Mouse (Mus musculus): ENCODE results near the gene Arhgap19. TPM values are rescaled to one million over a fixed set of nuclear protein-coding genes. Genes with fewer than 3 reads are reported as not detected.

Arhgap19 gene
- polyA plus RNA-seq, 1 experiment from 2014 or later: 48.4 TPM

- Histone ChIP-seq H3K36me3 (ENCODE audit: control insufficient read depth, insufficient read depth, low read length) (no peaks in the 10 kb centered on the region), H3K27ac (ENCODE audit: low read depth, low read length) (no peak overlapping the region), H3K9ac (ENCODE audit: low read length) (no peak overlapping the region), H3K4me3 (ENCODE audit: low read depth, low read length) (no peak overlapping the region), H3K9me3 (ENCODE audit: control insufficient read depth, low read length) (no peaks in the 10 kb centered on the region), H3K27me3 (ENCODE audit: control insufficient read depth, insufficient read depth, low read length) (no peaks in the 10 kb centered on the region), H3K4me1 (replicated peaks; ENCODE audit: control insufficient read depth, insufficient read depth, low read length) (peaks cover 5% of the 10 kb centered on the region; the same call in 1 of the 2 replicates), H3K4me2 (ENCODE audit: low read depth, low read length, severe bottlenecking) (no peak overlapping the region)
- ATAC-seq (replicated peaks; ENCODE audit: low FRiP score): no peak
- 84% methylated on average over 6 of the region's 6 CpGs for WGBS
- no peak for DNase-seq (ENCODE audit: low spot score)
These were observed 42.5 kb upstream of the Arhgap19 start for GRCm38 (mm10) chr19:41844345-41844744.

GRCm38 (mm10) chr19:41842706-41843105 is 40.9 kb upstream of the Arhgap19 start:
- H3K9me3 ChIP-seq (ENCODE audit: control insufficient read depth, low read length): no peaks in the 10 kb centered on the region
- H3K4me2 ChIP-seq (ENCODE audit: low read depth, low read length, severe bottlenecking): no peak overlapping the region
- DNase-seq (ENCODE audit: low spot score) (no peak), ATAC-seq (replicated peaks; ENCODE audit: low FRiP score) (no peak)
- no peaks in the 10 kb centered on the region for H3K36me3 ChIP-seq (ENCODE audit: control insufficient read depth, insufficient read depth, low read length)
- H3K27ac ChIP-seq (ENCODE audit: low read depth, low read length): no peak overlapping the region
- H3K4me3 ChIP-seq (ENCODE audit: low read depth, low read length): no peak overlapping the region
- H3K27me3 ChIP-seq (ENCODE audit: control insufficient read depth, insufficient read depth, low read length): no peaks in the 10 kb centered on the region
- no peak overlapping the region for H3K9ac ChIP-seq (ENCODE audit: low read length)
- 86% methylated on average over 4 of the region's 4 CpGs for WGBS
- H3K4me1 ChIP-seq (replicated peaks; ENCODE audit: control insufficient read depth, insufficient read depth, low read length): peaks cover 5% of the 10 kb centered on the region; the same call in 1 of the 2 replicates

DNA sequence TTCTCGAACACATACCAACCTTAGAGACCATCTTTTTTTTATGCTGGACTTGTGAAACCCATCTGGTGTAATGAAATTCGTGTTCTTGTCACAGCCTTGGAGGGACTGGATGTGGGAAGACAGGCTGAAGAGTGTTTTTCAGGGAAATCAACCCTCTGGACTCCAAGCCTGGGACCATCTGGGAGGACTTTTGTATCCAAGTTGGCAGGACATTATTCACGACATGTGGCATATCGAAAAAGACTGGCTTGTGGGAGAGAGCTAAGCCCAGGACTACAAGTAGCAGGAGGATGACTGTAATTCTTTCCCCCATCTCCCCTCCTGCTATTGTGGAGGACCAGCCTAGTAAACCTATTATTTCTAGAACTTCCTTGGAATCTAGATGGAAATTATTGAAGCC is 40.3 kb upstream of the Arhgap19 start:
- no peaks in the 10 kb centered on the region for H3K27me3 ChIP-seq (ENCODE audit: control insufficient read depth, insufficient read depth, low read length)
- no peak for ATAC-seq (replicated peaks; ENCODE audit: low FRiP score)
- H3K9ac ChIP-seq (ENCODE audit: low read length): no peak overlapping the region
- H3K4me3 ChIP-seq (ENCODE audit: low read depth, low read length): no peak overlapping the region
- no peak overlapping the region for H3K4me2 ChIP-seq (ENCODE audit: low read depth, low read length, severe bottlenecking)
- H3K4me1 ChIP-seq (replicated peaks; ENCODE audit: control insufficient read depth, insufficient read depth, low read length): peaks cover 3% of the 10 kb centered on the region; the same call in 1 of the 2 replicates
- DNase-seq (ENCODE audit: low spot score): no peak
- no peak overlapping the region for H3K27ac ChIP-seq (ENCODE audit: low read depth, low read length)
- 82% methylated on average over 4 of the region's 4 CpGs for WGBS
- H3K36me3 ChIP-seq (ENCODE audit: control insufficient read depth, insufficient read depth, low read length): no peaks in the 10 kb centered on the region
- H3K9me3 ChIP-seq (ENCODE audit: control insufficient read depth, low read length): no peaks in the 10 kb centered on the region

DNA sequence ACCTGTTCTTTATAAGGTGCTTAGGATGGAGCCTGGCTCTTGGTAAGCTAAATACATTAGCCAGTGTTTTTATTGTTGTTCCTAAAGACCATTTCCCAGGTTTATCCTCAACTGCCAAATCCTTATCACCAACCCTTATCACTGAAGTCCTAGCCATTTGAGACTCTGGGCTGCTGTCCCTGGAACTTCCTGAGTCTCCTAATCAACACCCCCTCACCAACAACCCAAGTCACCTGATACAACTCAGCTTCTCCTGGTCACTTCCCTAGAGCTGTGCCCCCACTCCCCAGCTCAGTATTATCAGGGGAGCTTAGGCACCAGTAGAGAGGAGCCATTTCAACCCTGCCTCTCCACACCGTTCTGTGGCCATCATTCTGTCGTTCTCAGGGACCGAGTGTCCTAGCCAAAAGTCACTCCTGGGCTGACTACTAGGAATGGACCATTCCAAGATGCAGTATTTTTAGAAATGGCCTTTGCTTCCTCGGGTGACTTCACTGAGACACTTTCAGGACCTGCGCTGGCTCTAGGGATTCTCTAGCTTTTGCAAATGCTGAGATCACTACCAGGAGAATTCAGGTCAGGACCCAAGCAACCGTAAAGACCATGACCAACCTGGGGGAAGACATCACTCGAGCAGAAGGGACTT is 39.4 kb upstream of the Arhgap19 start:
- no peaks in the 10 kb centered on the region for H3K9me3 ChIP-seq (ENCODE audit: control insufficient read depth, low read length)
- peaks cover 5% of the 10 kb centered on the region; the same call in 1 of the 2 replicates for H3K4me1 ChIP-seq (replicated peaks; ENCODE audit: control insufficient read depth, insufficient read depth, low read length)
- H3K36me3 ChIP-seq (ENCODE audit: control insufficient read depth, insufficient read depth, low read length): no peaks in the 10 kb centered on the region
- H3K4me2 ChIP-seq (ENCODE audit: low read depth, low read length, severe bottlenecking): no peak overlapping the region
- H3K27ac ChIP-seq (ENCODE audit: low read depth, low read length): no peak overlapping the region
- DNase-seq (ENCODE audit: low spot score) (no peak), ATAC-seq (replicated peaks; ENCODE audit: low FRiP score) (no peak)
- no peak overlapping the region for H3K4me3 ChIP-seq (ENCODE audit: low read depth, low read length)
- WGBS: 85% methylated on average over 7 of the region's 7 CpGs
- no peak overlapping the region for H3K9ac ChIP-seq (ENCODE audit: low read length)
- H3K27me3 ChIP-seq (ENCODE audit: control insufficient read depth, insufficient read depth, low read length): no peaks in the 10 kb centered on the region

DNA sequence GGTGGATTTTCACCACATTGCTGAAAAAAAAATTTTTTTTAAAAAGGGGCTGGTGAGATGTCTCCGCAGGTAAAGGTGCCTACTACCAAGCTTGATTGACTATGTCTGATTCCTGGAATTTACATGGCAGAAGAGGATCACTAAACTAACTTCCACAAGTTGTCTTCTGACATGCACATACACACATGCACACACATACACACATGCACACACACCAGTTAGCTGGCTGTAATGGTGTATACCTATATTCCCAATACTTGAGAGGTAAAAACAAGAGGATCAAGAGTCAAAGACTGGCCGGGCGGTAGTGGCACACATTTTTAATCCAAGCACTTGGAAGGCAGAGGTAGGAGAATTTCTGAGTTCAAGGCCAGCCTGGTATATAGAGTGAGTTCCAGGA is 37.8 kb upstream of the Arhgap19 start:
- Histone ChIP-seq H3K4me3 (ENCODE audit: low read depth, low read length) (no peak overlapping the region), H3K4me2 (ENCODE audit: low read depth, low read length, severe bottlenecking) (no peak overlapping the region), H3K4me1 (replicated peaks; ENCODE audit: control insufficient read depth, insufficient read depth, low read length) (peaks cover 6% of the 10 kb centered on the region; the same call in 1 of the 2 replicates), H3K27me3 (ENCODE audit: control insufficient read depth, insufficient read depth, low read length) (no peaks in the 10 kb centered on the region), H3K36me3 (ENCODE audit: control insufficient read depth, insufficient read depth, low read length) (no peaks in the 10 kb centered on the region), H3K9ac (ENCODE audit: low read length) (no peak overlapping the region), H3K27ac (ENCODE audit: low read depth, low read length) (no peak overlapping the region), H3K9me3 (ENCODE audit: control insufficient read depth, low read length) (no peaks in the 10 kb centered on the region)
- DNase-seq (ENCODE audit: low spot score) (no peak), ATAC-seq (replicated peaks; ENCODE audit: low FRiP score) (no peak)
- 96% methylated on average over 3 of the region's 3 CpGs for WGBS

GRCm38 (mm10) chr19:41838808-41839207 is 37.0 kb upstream of the Arhgap19 start:
- H3K4me3 ChIP-seq (ENCODE audit: low read depth, low read length): no peak overlapping the region
- H3K27me3 ChIP-seq (ENCODE audit: control insufficient read depth, insufficient read depth, low read length): no peaks in the 10 kb centered on the region
- DNase-seq (ENCODE audit: low spot score) (no peak), ATAC-seq (replicated peaks; ENCODE audit: low FRiP score) (no peak)
- H3K4me1 ChIP-seq (replicated peaks; ENCODE audit: control insufficient read depth, insufficient read depth, low read length): peaks cover 6% of the 10 kb centered on the region; the same call in 1 of the 2 replicates
- H3K36me3 ChIP-seq (ENCODE audit: control insufficient read depth, insufficient read depth, low read length): no peaks in the 10 kb centered on the region
- WGBS: 87% methylated on average over 6 of the region's 6 CpGs
- H3K27ac ChIP-seq (ENCODE audit: low read depth, low read length): no peak overlapping the region
- H3K9ac ChIP-seq (ENCODE audit: low read length): no peak overlapping the region
- H3K9me3 ChIP-seq (ENCODE audit: control insufficient read depth, low read length): no peaks in the 10 kb centered on the region
- H3K4me2 ChIP-seq (ENCODE audit: low read depth, low read length, severe bottlenecking): no peak overlapping the region

DNA sequence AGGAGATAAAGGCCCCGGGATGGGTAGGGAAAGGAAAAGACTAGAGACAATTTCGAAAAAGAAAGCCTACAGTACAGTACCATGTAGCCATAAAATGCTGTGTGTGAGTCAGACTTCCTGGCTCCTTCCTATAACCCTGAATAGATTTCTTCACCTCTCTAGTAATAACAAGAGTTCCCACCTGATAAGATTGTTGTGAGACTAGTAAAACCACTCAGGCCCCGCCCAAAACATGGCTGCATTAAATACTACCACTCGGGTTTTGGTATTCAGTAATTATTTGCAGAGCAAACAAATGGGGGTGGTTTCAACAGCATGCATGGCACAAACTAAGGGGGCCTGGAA is 36.0 kb upstream of the Arhgap19 start:
- DNase-seq (ENCODE audit: low spot score) (no peak), ATAC-seq (replicated peaks; ENCODE audit: low FRiP score) (no peak)
- Histone ChIP-seq H3K27me3 (ENCODE audit: control insufficient read depth, insufficient read depth, low read length) (no peaks in the 10 kb centered on the region), H3K4me2 (ENCODE audit: low read depth, low read length, severe bottlenecking) (no peak overlapping the region), H3K4me1 (replicated peaks; ENCODE audit: control insufficient read depth, insufficient read depth, low read length) (peaks cover 8% of the 10 kb centered on the region; the same call in 1 of the 2 replicates), H3K36me3 (ENCODE audit: control insufficient read depth, insufficient read depth, low read length) (no peaks in the 10 kb centered on the region), H3K9me3 (ENCODE audit: control insufficient read depth, low read length) (no peaks in the 10 kb centered on the region), H3K27ac (ENCODE audit: low read depth, low read length) (no peak overlapping the region), H3K9ac (ENCODE audit: low read length) (no peak overlapping the region), H3K4me3 (ENCODE audit: low read depth, low read length) (no peak overlapping the region)
- WGBS: 77% methylated on average over 4 of the region's 4 CpGs

DNA sequence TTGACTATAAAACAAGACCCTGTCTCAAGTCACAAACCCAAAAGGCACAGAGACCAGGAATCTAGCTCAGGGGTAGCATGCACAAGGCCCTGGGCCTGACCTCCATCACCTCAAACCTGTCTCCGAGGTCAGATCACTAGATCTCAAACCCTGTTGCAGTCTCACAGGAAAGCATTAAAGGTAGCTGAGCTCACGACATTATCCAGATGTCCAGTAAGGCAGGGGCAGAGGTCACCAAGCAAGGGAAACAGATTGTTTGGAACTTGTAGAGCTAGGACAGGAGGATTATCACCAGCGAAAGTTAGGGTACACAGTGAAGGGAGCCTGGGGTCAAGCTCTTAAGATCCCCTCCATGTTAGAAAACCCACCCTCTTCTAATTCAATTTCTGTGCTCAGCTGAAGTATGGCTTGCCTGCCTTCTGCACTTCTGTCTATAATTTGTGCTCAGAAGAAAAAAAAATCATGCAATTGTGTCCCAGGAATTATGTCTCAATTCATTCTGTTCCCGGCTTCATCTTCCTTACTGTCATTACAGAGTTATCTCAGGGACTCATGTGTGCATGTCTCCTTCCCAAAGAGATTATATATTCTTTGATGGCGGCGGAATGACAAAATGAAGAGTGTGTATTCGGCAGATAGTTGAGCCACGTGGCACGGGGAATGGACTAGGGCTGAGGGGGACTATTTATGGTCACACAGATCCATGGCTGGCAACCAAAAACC is 35.5 kb upstream of the Arhgap19 start:
- Histone ChIP-seq H3K9ac (ENCODE audit: low read length) (no peak overlapping the region), H3K27ac (ENCODE audit: low read depth, low read length) (no peak overlapping the region), H3K4me1 (replicated peaks; ENCODE audit: control insufficient read depth, insufficient read depth, low read length) (peaks cover 10% of the 10 kb centered on the region; the same call in 1 of the 2 replicates), H3K27me3 (ENCODE audit: control insufficient read depth, insufficient read depth, low read length) (no peaks in the 10 kb centered on the region), H3K4me3 (ENCODE audit: low read depth, low read length) (no peak overlapping the region), H3K9me3 (ENCODE audit: control insufficient read depth, low read length) (no peaks in the 10 kb centered on the region), H3K4me2 (ENCODE audit: low read depth, low read length, severe bottlenecking) (no peak overlapping the region), H3K36me3 (ENCODE audit: control insufficient read depth, insufficient read depth, low read length) (no peaks in the 10 kb centered on the region)
- DNase-seq (ENCODE audit: low spot score): no peak
- 80% methylated on average over 9 of the region's 9 CpGs for WGBS
- ATAC-seq (replicated peaks; ENCODE audit: low FRiP score): no peak

- ATAC-seq (replicated peaks; ENCODE audit: low FRiP score): no peak
- Histone ChIP-seq H3K4me1 (replicated peaks; ENCODE audit: control insufficient read depth, insufficient read depth, low read length) (peaks cover 14% of the 10 kb centered on the region; the same call in 1 of the 2 replicates), H3K9ac (ENCODE audit: low read length) (no peak overlapping the region), H3K4me3 (ENCODE audit: low read depth, low read length) (no peak overlapping the region), H3K4me2 (ENCODE audit: low read depth, low read length, severe bottlenecking) (no peak overlapping the region), H3K27ac (ENCODE audit: low read depth, low read length) (no peak overlapping the region), H3K36me3 (ENCODE audit: control insufficient read depth, insufficient read depth, low read length) (no peaks in the 10 kb centered on the region), H3K27me3 (ENCODE audit: control insufficient read depth, insufficient read depth, low read length) (no peaks in the 10 kb centered on the region), H3K9me3 (ENCODE audit: control insufficient read depth, low read length) (no peaks in the 10 kb centered on the region)
- DNase-seq (ENCODE audit: low spot score): no peak
- 48% methylated on average over 3 of the region's 3 CpGs for WGBS
These were observed 34.9 kb upstream of the Arhgap19 start for GRCm38 (mm10) chr19:41836719-41837118.
